Mouse (Mus musculus) lung, adult 2 months (tissue): ENCODE results near the gene Fbln2. TPM values are rescaled to one million over a fixed set of nuclear protein-coding genes. Genes with fewer than 3 reads are reported as not detected.
A peak's percentile ranks its signal among the peaks of the same experiment; 100 is the strongest.

ENCODE experiments used
- DNase-seq: peaks from one replicate; pipeline ENCODE4 v3.0.0; 2022
- H3K4me1 ChIP-seq: fragments of 200-500 bp; 2 replicates; pipeline ENCODE4 v1.6.1; 2011; ENCODE audit warnings: low read length; ENCODE audit not compliant: control insufficient read depth, insufficient read depth
- H3K4me3 ChIP-seq: fragments of 200-500 bp; replicated peaks from 2 replicates; pipeline ENCODE3; 2011; ENCODE audit warnings: low read depth, mild to moderate bottlenecking, control low read depth, low read length; ENCODE audit errors: extremely low read depth
- CTCF ChIP-seq: fragments of 200-500 bp; IDR thresholded peaks from 2 replicates; pipeline ENCODE4 v1.5.1; 2011; ENCODE audit warnings: mild to moderate bottlenecking, low read length, control low read depth; ENCODE audit not compliant: insufficient read depth
- POLR2A ChIP-seq: fragments of 200-500 bp; IDR thresholded peaks from 2 replicates; pipeline ENCODE4 v1.6.1; 2011; ENCODE audit warnings: low read depth, mild to moderate bottlenecking, control low read depth, low read length, borderline replicate concordance; ENCODE audit errors: extremely low read depth
- WGBS: fragments of 180-500 bp; shearing (Covaris S2); methylation state at CpG from one replicate; pipeline ENCODE4 v1.1.7; 2018; 5-methylcytosine and 5-hydroxymethylcytosine counted together
- polyA plus RNA-seq: library from polyadenylated mRNA; depleted of rRNA; stranded (reverse); fragments of >200 nt; gene quantifications from 2 replicates; pipeline ENCODE4 v1.2.3, GENCODE M21; 2012

Fbln2 gene
- polyA plus RNA-seq, 1 experiment: 88.3 TPM

GRCm38 (mm10) chr6:91281747-91282146 lies 69.5 kb downstream of the Fbln2 start:
- no peak for DNase-seq
- WGBS: 58% methylated on average over 5 of the region's 5 CpGs
- TF ChIP-seq CTCF (no peak), POLR2A (no peak)
- H3K4me1 ChIP-seq: peaks cover 7% of the 10 kb centered on the region; the same call in 1 of the 2 replicates
- no peak overlapping the region for H3K4me3 ChIP-seq

GRCm38 (mm10) chr6:91283031-91283430 lies 70.8 kb downstream of the Fbln2 start:
- no peak for DNase-seq
- no peak for TF ChIP-seq CTCF
- no peak for TF ChIP-seq POLR2A
- no peak overlapping the region for H3K4me3 ChIP-seq
- peaks cover 7% of the 10 kb centered on the region; the same call in 1 of the 2 replicates for H3K4me1 ChIP-seq
- 53% methylated on average over 7 of the region's 7 CpGs for WGBS

GRCm38 (mm10) chr6:91284521-91285449 lies 72.5 kb downstream of the Fbln2 start:
- peak overlapping the region; percentile 6 for H3K4me3 ChIP-seq
- 8% methylated on average over 35 of the region's 35 CpGs for WGBS
- peaks cover 7% of the 10 kb centered on the region; the same call in 1 of the 2 replicates for H3K4me1 ChIP-seq
- DNase-seq: peak; percentile 38
- no peak for TF ChIP-seq POLR2A
- TF ChIP-seq CTCF: no peak

- WGBS: under 1% methylated on average over 28 of the region's 28 CpGs
- peak overlapping the region; percentile 6 for H3K4me3 ChIP-seq
- TF ChIP-seq POLR2A (no peak), CTCF (peak; percentile 71)
- peaks cover 7% of the 10 kb centered on the region; the same call in 1 of the 2 replicates for H3K4me1 ChIP-seq
- peak; percentile 77 for DNase-seq
Observed at GRCm38 (mm10) chr6:91285450-91285790, 73.2 kb downstream of the Fbln2 start.

- DNase-seq: no peak
- Histone ChIP-seq H3K4me3 (no peak overlapping the region), H3K4me1 (peaks cover 7% of the 10 kb centered on the region; the same call in 1 of the 2 replicates)
- WGBS: 31% methylated on average over 30 of the region's 30 CpGs
- TF ChIP-seq POLR2A (no peak), CTCF (no peak)
Observed at GRCm38 (mm10) chr6:91285814-91286545, 73.7 kb downstream of the Fbln2 start.

GRCm38 (mm10) chr6:91286624-91287023 lies 74.4 kb downstream of the Fbln2 start:
- 4% methylated on average over 15 of the region's 15 CpGs for WGBS
- TF ChIP-seq POLR2A (no peak), CTCF (peak; percentile 90)
- Histone ChIP-seq H3K4me1 (peaks cover 7% of the 10 kb centered on the region; the same call in 1 of the 2 replicates), H3K4me3 (no peak overlapping the region)
- DNase-seq: peak; percentile 77

GRCm38 (mm10) chr6:91287148-91287547 lies 74.9 kb downstream of the Fbln2 start:
- H3K4me1 ChIP-seq: peaks cover 7% of the 10 kb centered on the region; the same call in 1 of the 2 replicates
- WGBS: 64% methylated on average over 4 of the region's 4 CpGs
- H3K4me3 ChIP-seq: no peak overlapping the region
- TF ChIP-seq CTCF: no peak
- TF ChIP-seq POLR2A: no peak
- no peak for DNase-seq

GRCm38 (mm10) chr6:91287636-91288035 lies 75.4 kb downstream of the Fbln2 start:
- TF ChIP-seq CTCF (no peak), POLR2A (no peak)
- no peak for DNase-seq
- no peak overlapping the region for H3K4me3 ChIP-seq
- H3K4me1 ChIP-seq: peaks cover 7% of the 10 kb centered on the region; the same call in 1 of the 2 replicates
- WGBS: 73% methylated on average over 6 of the region's 6 CpGs

GRCm38 (mm10) chr6:91288251-91288785 lies 76.1 kb downstream of the Fbln2 start:
- peaks cover 7% of the 10 kb centered on the region; the same call in 1 of the 2 replicates for H3K4me1 ChIP-seq
- no peak overlapping the region for H3K4me3 ChIP-seq
- no peak for DNase-seq
- TF ChIP-seq POLR2A (no peak), CTCF (no peak)
- 55% methylated on average over 3 of the region's 3 CpGs for WGBS

GRCm38 (mm10) chr6:91288961-91289360 lies 76.7 kb downstream of the Fbln2 start:
- TF ChIP-seq CTCF (no peak), POLR2A (no peak)
- WGBS: 45% methylated on average over 1 of the region's 1 CpGs
- Histone ChIP-seq H3K4me1 (peaks cover 7% of the 10 kb centered on the region; the same call in 1 of the 2 replicates), H3K4me3 (no peak overlapping the region)
- no peak for DNase-seq
